Mouse (Mus musculus) stomach, embryonic 16.5 days (tissue): ENCODE results near the gene Cybc1. TPM values are rescaled to one million over a fixed set of nuclear protein-coding genes. Genes with fewer than 3 reads are reported as not detected.

ENCODE experiments used
- polyA plus RNA-seq: library from polyadenylated mRNA; unstranded; fragments of >200 nt; fragmentation: Nextera tagmentation; extraction: Ambion mirVana; gene quantifications from 2 replicates; pipeline ENCODE4 v1.2.1, GENCODE M21; 2015

Gene Cybc1
- polyA plus RNA-seq, 1 experiment from 2014 or later: 37.9 TPM

Other genes with a start within 250 kb of the Cybc1 start
- gene Csnk1d, start 238.0 kb downstream of the Cybc1 start, polyA plus RNA-seq: 104 and 114 TPM in 2 replicates
- 2.2 and 2.3 TPM in 2 replicates for gene Cd7, start 189.9 kb downstream of the Cybc1 start, polyA plus RNA-seq
- 3.1 and 5.2 TPM in 2 replicates for gene Sectm1b, start 165.8 kb downstream of the Cybc1 start, polyA plus RNA-seq
- 0.99 and 1.3 TPM in 2 replicates for gene Sectm1a, start 148.1 kb downstream of the Cybc1 start, polyA plus RNA-seq
- gene Tex19.2, start 110.6 kb downstream of the Cybc1 start, polyA plus RNA-seq: not detected in 2 replicates
- 0.12 TPM in 1 of 2 replicates, not detected in the other for gene Tex19.1, start 83.2 kb downstream of the Cybc1 start, polyA plus RNA-seq
- gene Uts2r, start 69.1 kb downstream of the Cybc1 start, polyA plus RNA-seq: 0.08 TPM in 1 of 2 replicates, not detected in the other
- gene Hexdc, start 24.9 kb downstream of the Cybc1 start, polyA plus RNA-seq: 8.5 and 9.4 TPM in 2 replicates
- gene Ogfod3, start 24.6 kb downstream of the Cybc1 start, polyA plus RNA-seq: 29.4 and 30.4 TPM in 2 replicates
- 52.8 and 65.6 TPM in 2 replicates for gene Narf, start 7.9 kb upstream of the Cybc1 start, polyA plus RNA-seq
- 6.1 and 6.6 TPM in 2 replicates for gene Foxk2, start 30.7 kb upstream of the Cybc1 start, polyA plus RNA-seq
- 78.3 and 91.2 TPM in 2 replicates for gene Wdr45b, start 125.1 kb upstream of the Cybc1 start, polyA plus RNA-seq
- 6.5 and 14.2 TPM in 2 replicates for gene Rab40b, start 158.9 kb upstream of the Cybc1 start, polyA plus RNA-seq
- gene Fn3krp, start 192.1 kb upstream of the Cybc1 start, polyA plus RNA-seq: 8.3 and 9.4 TPM in 2 replicates
- gene Fn3k, start 205.6 kb upstream of the Cybc1 start, polyA plus RNA-seq: 1.6 and 2.9 TPM in 2 replicates
- gene Tbcd, start 222.6 kb upstream of the Cybc1 start, polyA plus RNA-seq: 42.2 and 44.4 TPM in 2 replicates